ENCODE assay signal across 10 mouse cellular contexts in the genomic region with DNA sequence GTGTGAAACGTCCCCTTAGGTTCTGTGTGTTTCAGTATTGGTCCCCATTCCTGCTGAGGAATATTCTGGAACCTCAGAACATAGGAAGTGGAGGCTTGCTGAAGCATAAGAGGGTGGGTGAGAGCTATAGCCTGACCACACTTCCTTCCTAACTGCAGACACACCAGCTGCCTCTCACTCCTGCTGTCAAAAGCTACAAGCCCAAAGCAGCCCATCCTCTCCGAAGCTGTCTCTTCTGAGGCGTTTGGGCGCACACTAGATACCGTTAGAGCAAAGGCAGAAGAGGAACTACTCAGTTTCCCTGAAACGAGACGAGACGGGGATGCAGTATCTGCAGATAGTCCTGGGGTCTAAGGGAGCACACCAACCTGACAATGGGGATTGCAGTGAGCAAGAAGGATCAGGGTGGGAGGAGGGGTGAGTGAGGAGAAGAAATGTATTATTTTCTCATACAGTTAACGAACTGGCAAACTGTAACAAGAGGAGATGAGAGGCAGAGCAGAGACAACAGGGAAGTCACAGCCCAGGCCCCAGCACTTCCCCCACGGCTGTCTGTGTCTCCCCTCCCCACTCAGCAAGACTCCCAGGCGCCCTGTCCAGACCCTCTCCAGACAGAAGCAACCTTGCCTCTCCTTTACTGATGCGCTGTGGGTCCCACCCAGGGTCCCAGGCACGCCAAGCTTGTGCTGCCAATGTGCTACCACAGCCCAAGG. TPM values are rescaled to one million over a fixed set of nuclear protein-coding genes. Genes with fewer than 3 reads are reported as not detected.
DNase-seq lines count a peak whose midpoint lies in the region; ATAC-seq lines count a peak whose summit lies in the region.
"Had no signal": no experiment of that assay in that cellular context is flagged by ENCODE, and none has a peak within 500 bp of the region (broad histone marks: within the 10 kb centered on the region; RNA-seq: fewer than 3 reads in every experiment).

No protein-coding gene starts in this region.

- no peaks in the 10 kb centered on the region for H3K9me3 ChIP-seq in hindbrain, embryonic 13.5 days
- no peaks in the 10 kb centered on the region for H3K9me3 ChIP-seq in limb, embryonic 10.5 days (replicated peaks)
- H3K9me3 ChIP-seq: limb, embryonic 13.5 days; midbrain, embryonic 12.5 days had no signal

- ATAC-seq in hindbrain, embryonic 13.5 days (ENCODE audit: low FRiP score), result no peak

- no peaks in the 10 kb centered on the region for H3K27me3 ChIP-seq in hindbrain, embryonic 13.5 days
- no peaks in the 10 kb centered on the region for H3K27me3 ChIP-seq in limb, embryonic 10.5 days (ENCODE audit: low read depth, poor library complexity, severe bottlenecking)
- H3K27me3 ChIP-seq: limb, embryonic 13.5 days; midbrain, embryonic 12.5 days had no signal

- H3K4me1 ChIP-seq in hindbrain, embryonic 13.5 days (replicated peaks), result no peaks in the 10 kb centered on the region
- no peaks in the 10 kb centered on the region for H3K4me1 ChIP-seq in limb, embryonic 10.5 days
- H3K4me1 ChIP-seq: limb, embryonic 13.5 days; midbrain, embryonic 12.5 days had no signal

- peak; percentile 91 for DNase-seq in heart, adult 11 months
- no peak for DNase-seq in heart, postnatal 10 days
- peak; percentile 95 for DNase-seq in adipocyte (ENCODE audit: low spot score)
- peak; percentile 53 to 68 for DNase-seq in thymus, adult 18-20 months
- no peak for DNase-seq in limb, embryonic 10.5 days (ENCODE audit: low spot score)
- DNase-seq in ovary, postnatal 14 days (ENCODE audit: low spot score), result no peak

- H3K9ac ChIP-seq in hindbrain, embryonic 13.5 days, result no peak overlapping the region
- H3K9ac ChIP-seq: limb, embryonic 13.5 days; midbrain, embryonic 12.5 days had no signal

- no peak overlapping the region for H3K4me3 ChIP-seq in macrophage (ENCODE audit: inconsistent target)
- no peak overlapping the region for H3K4me3 ChIP-seq in hindbrain, embryonic 13.5 days
- H3K4me3 ChIP-seq in limb, embryonic 10.5 days, result no peak overlapping the region
- H3K4me3 ChIP-seq: limb, embryonic 13.5 days; midbrain, embryonic 12.5 days had no signal

- H3K4me2 ChIP-seq in hindbrain, embryonic 13.5 days, result no peak overlapping the region
- H3K4me2 ChIP-seq: limb, embryonic 13.5 days; midbrain, embryonic 12.5 days had no signal

- peaks cover 24% of the 10 kb centered on the region; the same call in 1 of the 2 replicates for H3K36me3 ChIP-seq in macrophage (ENCODE audit: inconsistent target)
- peaks cover 83% of the 10 kb centered on the region for H3K36me3 ChIP-seq in hindbrain, embryonic 13.5 days
- H3K36me3 ChIP-seq in limb, embryonic 10.5 days, result peaks cover 98% of the 10 kb centered on the region

- WGBS in macrophage (ENCODE audit: missing documents), result 10% methylated on average over 13 of the region's 13 CpGs
- 91% methylated on average over 13 of the region's 13 CpGs for WGBS in hindbrain, embryonic 13.5 days
- WGBS in limb, embryonic 10.5 days, result 94% methylated on average over 13 of the region's 13 CpGs

- H3K79me2 ChIP-seq in macrophage (ENCODE audit: inconsistent target), result no peaks in the 10 kb centered on the region

- peak overlapping the region; percentile 86 for H3K27ac ChIP-seq in macrophage
- no peak overlapping the region for H3K27ac ChIP-seq in hindbrain, embryonic 13.5 days
- H3K27ac ChIP-seq in limb, embryonic 10.5 days, result no peak overlapping the region
- H3K27ac ChIP-seq: limb, embryonic 13.5 days; midbrain, embryonic 12.5 days had no signal

- intact Hi-C loops in heart, postnatal 10 days (cut with DNase I), result no loop called here

RNA-seq across cellular contexts. Expression of a gene that starts 9.1 kb away (rescaled TPM):
- total RNA-seq in heart, postnatal 10 days (2021), result 1 to 10 TPM; 7.4 to 8.5 TPM
- 10 to 100 TPM in 9 of 26 experiments, 1 to 10 TPM in 17; 5.3 to 16.2 (median 8.5) TPM for total RNA-seq in macrophage (2018; cell fraction: chromatin; rRNA removed)
- total RNA-seq in macrophage (2018; cell fraction: cytosol; rRNA removed), result 10 to 100 TPM in 7 of 26 experiments, 1 to 10 TPM in 19; 6.6 to 12.5 (median 8.7) TPM
- total RNA-seq in macrophage (2018; cell fraction: nucleus; rRNA removed), result 10 to 100 TPM in 25 of 26 experiments, 1 to 10 TPM in 1; 9.2 to 24.5 (median 13.9) TPM
- 6.8 to 12.7 TPM (median 9.9 TPM) in 3 replicates for polyA plus RNA-seq in macrophage (2018)
- 31.1 and 33.2 TPM in 2 replicates for polyA plus RNA-seq in hindbrain, embryonic 13.5 days (2015; fragmentation: Nextera tagmentation; extraction: Ambion mirVana)
- 16.4 and 22.1 TPM in 2 replicates for polyA plus RNA-seq in limb, embryonic 10.5 days (2016; fragmentation: Nextera tagmentation; extraction: Ambion mirVana)

RNA-seq across cellular contexts. Expression of a gene that starts 37.3 kb away (rescaled TPM):
- 10 to 100 TPM; 14.5 to 14.7 TPM for total RNA-seq in heart, postnatal 10 days (2021)
- 10 to 100 TPM in 17 of 26 experiments, 1 to 10 TPM in 9; 4.5 to 32.4 (median 15.9) TPM for total RNA-seq in macrophage (2018; cell fraction: chromatin; rRNA removed)
- total RNA-seq in macrophage (2018; cell fraction: cytosol; rRNA removed), result 10 to 100 TPM in 1 of 26 experiments, 1 to 10 TPM in 25; 2.7 to 10.6 (median 6.8) TPM
- 10 to 100 TPM in 9 of 26 experiments, 1 to 10 TPM in 17; 3.0 to 32.6 (median 9.2) TPM for total RNA-seq in macrophage (2018; cell fraction: nucleus; rRNA removed)
- polyA plus RNA-seq in macrophage (2018), result 8.0 to 24.8 TPM (median 17.9 TPM) in 3 replicates
- 41.7 and 42.5 TPM in 2 replicates for polyA plus RNA-seq in hindbrain, embryonic 13.5 days (2015; fragmentation: Nextera tagmentation; extraction: Ambion mirVana)
- 109 and 111 TPM in 2 replicates for polyA plus RNA-seq in limb, embryonic 10.5 days (2016; fragmentation: Nextera tagmentation; extraction: Ambion mirVana)

RNA-seq across cellular contexts. Expression of a gene that starts 44.7 kb away (rescaled TPM):
- 10 to 100 TPM; 48.4 to 51.8 TPM for total RNA-seq in heart, postnatal 10 days (2021)
- total RNA-seq in macrophage (2018; cell fraction: chromatin; rRNA removed), result 1,000 to 10,000 TPM in 12 of 26 experiments, 100 to 1,000 TPM in 14; 488 to 3,376 (median 837) TPM
- total RNA-seq in macrophage (2018; cell fraction: cytosol; rRNA removed), result 100 to 1,000 TPM in 16 of 26 experiments, 10 to 100 TPM in 10; 72.5 to 455 (median 128) TPM
- 1,000 to 10,000 TPM in 7 of 26 experiments, 100 to 1,000 TPM in 19; 303 to 1,681 (median 684) TPM for total RNA-seq in macrophage (2018; cell fraction: nucleus; rRNA removed)
- polyA plus RNA-seq in macrophage (2018), result 68.8 to 97.8 TPM (median 84.1 TPM) in 3 replicates
- polyA plus RNA-seq in hindbrain, embryonic 13.5 days (2015; fragmentation: Nextera tagmentation; extraction: Ambion mirVana), result 53.6 and 56.5 TPM in 2 replicates
- polyA plus RNA-seq in limb, embryonic 10.5 days (2016; fragmentation: Nextera tagmentation; extraction: Ambion mirVana), result 56.3 and 62.4 TPM in 2 replicates

Comparison
In these comparisons a context has a peak if more than half of its experiments do, and no peak if none do; other contexts are left out.
1. DNase-seq: peak in heart, adult 11 months (single experiment), adipocyte (single experiment) and thymus, adult 18-20 months (2 of 2); none in heart, postnatal 10 days (0 of 2), limb, embryonic 10.5 days (single experiment) and ovary, postnatal 14 days (single experiment).